Mouse (Mus musculus): Measurements from ENCODE around the gene Acvr1b. TPM values are rescaled to one million over a fixed set of nuclear protein-coding genes. Genes with fewer than 3 reads are reported as not detected.

The Acvr1b gene
- polyA plus RNA-seq, 1 experiment from 2014 or later = 30.4 TPM

DNA sequence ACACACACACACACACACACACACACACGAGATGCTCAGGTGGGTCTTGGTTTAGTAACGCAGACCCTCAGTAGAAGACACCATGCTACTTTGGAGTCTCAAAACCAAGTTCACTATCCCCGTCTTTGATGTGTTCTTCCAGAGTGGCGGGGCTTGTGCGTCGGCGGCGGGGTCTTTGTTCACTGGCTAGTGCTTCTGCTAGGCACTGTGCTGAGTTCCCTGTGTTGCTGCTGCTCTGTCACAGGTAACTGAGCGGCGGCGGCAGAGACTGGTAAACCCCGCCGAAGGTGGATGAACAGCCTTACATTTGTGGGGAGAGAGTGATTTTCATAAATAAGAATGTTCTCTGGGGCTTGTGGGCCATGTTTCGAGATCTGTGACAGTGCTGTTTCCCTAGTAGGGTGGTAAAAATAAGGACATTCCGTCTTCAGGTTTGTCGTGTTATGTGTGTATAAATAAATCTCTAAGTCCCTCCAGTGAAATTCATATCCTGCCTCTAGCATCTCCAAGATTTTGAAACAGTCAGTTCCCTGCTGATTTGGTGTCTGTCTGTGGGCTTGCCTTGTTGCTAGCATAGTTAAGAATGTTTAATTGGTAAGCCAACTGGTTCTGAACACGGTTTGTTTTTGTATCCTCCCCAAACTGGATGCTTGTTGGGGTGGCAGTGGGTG is 1.9 kb downstream of the Acvr1b start:
- WGBS = 16% methylated on average over 17 of the region's 17 CpGs
- ATAC-seq (ENCODE audit: low FRiP score, low TSS enrichment) = no peak
- Histone ChIP-seq H3K27ac (replicated peaks; ENCODE audit: low read depth, low read length) (peak overlapping the region; percentile 87), H3K27me3 (ENCODE audit: control insufficient read depth, insufficient read depth, low read length) (no peaks in the 10 kb centered on the region), H3K36me3 (ENCODE audit: control insufficient read depth, insufficient read depth, low read length) (no peaks in the 10 kb centered on the region), H3K4me2 (ENCODE audit: low read length) (peak overlapping the region; percentile 90), H3K9me3 (ENCODE audit: control insufficient read depth, low read length) (no peaks in the 10 kb centered on the region), H3K4me3 (replicated peaks; ENCODE audit: low read depth, low read length) (peak overlapping the region; percentile 72), H3K9ac (replicated peaks; ENCODE audit: low read length) (peak overlapping the region; percentile 97), H3K4me1 (ENCODE audit: control insufficient read depth, insufficient read depth, low read length) (peaks cover 32% of the 10 kb centered on the region)
- DNase-seq = peak; percentile 76

DNA sequence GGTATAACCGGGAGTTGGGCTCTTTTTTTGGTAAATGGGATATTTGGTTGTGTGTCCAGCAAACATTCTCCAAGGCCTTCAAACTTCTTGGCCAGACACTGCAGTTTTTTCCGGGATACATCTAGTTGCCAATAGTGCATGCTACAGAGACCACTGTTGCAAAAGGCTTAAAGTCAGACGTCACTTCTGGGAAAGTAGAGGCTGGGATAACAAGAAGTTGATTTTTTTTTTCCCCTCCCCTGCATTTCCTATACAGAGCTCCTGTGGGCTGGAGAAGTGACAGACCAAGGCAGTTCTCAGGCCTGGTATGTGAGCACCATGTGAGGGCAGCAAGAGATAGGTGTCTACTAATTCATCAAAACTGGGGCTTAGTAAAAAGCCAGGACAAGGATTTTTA is 2.4 kb downstream of the Acvr1b start:
- Histone ChIP-seq H3K36me3 (ENCODE audit: control insufficient read depth, insufficient read depth, low read length) (no peaks in the 10 kb centered on the region), H3K9me3 (ENCODE audit: control insufficient read depth, low read length) (no peaks in the 10 kb centered on the region), H3K9ac (replicated peaks; ENCODE audit: low read length) (peak overlapping the region; percentile 97; the same call in 1 of the 2 replicates), H3K4me2 (ENCODE audit: low read length) (peak overlapping the region; percentile 90), H3K27me3 (ENCODE audit: control insufficient read depth, insufficient read depth, low read length) (no peaks in the 10 kb centered on the region), H3K4me3 (replicated peaks; ENCODE audit: low read depth, low read length) (peak overlapping the region; percentile 72), H3K4me1 (ENCODE audit: control insufficient read depth, insufficient read depth, low read length) (peaks cover 37% of the 10 kb centered on the region), H3K27ac (replicated peaks; ENCODE audit: low read depth, low read length) (0 out of 2 replicates have a peak overlapping the region, but pooled peaks have one; percentile 87)
- DNase-seq (no peak), ATAC-seq (ENCODE audit: low FRiP score, low TSS enrichment) (no peak)
- 56% methylated on average over 3 of the region's 3 CpGs for WGBS

GRCm38 (mm10) chr15:101176795-101177691 is 3.2 kb downstream of the Acvr1b start:
- ATAC-seq (ENCODE audit: low FRiP score, low TSS enrichment) (no peak), DNase-seq (no peak)
- H3K4me3 ChIP-seq (replicated peaks; ENCODE audit: low read depth, low read length) = no peak overlapping the region; the same call in 1 of the 2 replicates
- 76% methylated on average over 8 of the region's 8 CpGs for WGBS
- no peaks in the 10 kb centered on the region for H3K27me3 ChIP-seq (ENCODE audit: control insufficient read depth, insufficient read depth, low read length)
- no peak overlapping the region; the same call in 1 of the 2 replicates for H3K9ac ChIP-seq (replicated peaks; ENCODE audit: low read length)
- no peaks in the 10 kb centered on the region for H3K9me3 ChIP-seq (ENCODE audit: control insufficient read depth, low read length)
- H3K4me2 ChIP-seq (ENCODE audit: low read length) = peak overlapping the region; percentile 90
- peaks cover 42% of the 10 kb centered on the region for H3K4me1 ChIP-seq (ENCODE audit: control insufficient read depth, insufficient read depth, low read length)
- H3K27ac ChIP-seq (replicated peaks; ENCODE audit: low read depth, low read length) = no peak overlapping the region
- no peaks in the 10 kb centered on the region for H3K36me3 ChIP-seq (ENCODE audit: control insufficient read depth, insufficient read depth, low read length)

DNA sequence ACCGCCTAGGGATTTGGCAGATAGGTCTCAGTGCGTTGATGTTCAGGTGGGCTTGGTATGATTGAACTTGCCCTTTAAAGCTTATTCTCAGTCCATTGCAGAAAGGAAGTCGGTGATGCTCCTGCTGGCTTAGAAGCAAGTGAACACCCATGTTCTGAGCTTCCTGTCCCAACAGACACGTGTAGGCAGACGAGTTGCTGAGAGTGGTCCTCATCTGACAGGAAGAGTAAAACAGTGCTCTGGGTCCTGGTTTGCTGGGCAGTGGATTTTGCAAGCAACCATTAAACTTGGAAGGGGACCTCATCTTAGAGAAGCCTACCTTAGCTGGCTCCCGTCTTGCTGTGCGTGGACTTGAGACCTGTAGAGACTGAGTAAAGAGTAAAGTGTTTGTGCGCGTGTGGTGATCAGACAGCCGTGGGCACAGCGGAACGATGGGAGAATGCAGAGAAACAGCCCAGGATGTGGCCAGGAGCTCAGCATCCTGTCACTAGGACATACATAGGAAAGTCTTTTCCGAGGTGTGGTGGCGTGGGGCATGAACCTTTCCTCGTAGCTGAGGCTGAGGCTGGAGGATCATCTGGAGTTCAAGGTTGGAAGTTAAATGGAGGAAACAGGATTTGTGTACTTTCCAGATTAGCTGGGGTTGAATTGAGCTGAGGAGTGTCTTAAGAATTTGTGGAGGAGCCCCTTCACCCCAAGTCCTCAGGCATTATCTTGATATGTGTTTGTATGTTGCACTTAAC is 6.7 kb downstream of the Acvr1b start:
- no peak for ATAC-seq (ENCODE audit: low FRiP score, low TSS enrichment)
- H3K27me3 ChIP-seq (ENCODE audit: control insufficient read depth, insufficient read depth, low read length) = no peaks in the 10 kb centered on the region
- no peak overlapping the region for H3K4me3 ChIP-seq (replicated peaks; ENCODE audit: low read depth, low read length)
- H3K27ac ChIP-seq (replicated peaks; ENCODE audit: low read depth, low read length) = no peak overlapping the region
- WGBS = 82% methylated on average over 15 of the region's 15 CpGs
- H3K9ac ChIP-seq (replicated peaks; ENCODE audit: low read length) = no peak overlapping the region
- no peak overlapping the region for H3K4me2 ChIP-seq (ENCODE audit: low read length)
- H3K36me3 ChIP-seq (ENCODE audit: control insufficient read depth, insufficient read depth, low read length) = peaks cover 5% of the 10 kb centered on the region; the same call in 1 of the 2 replicates
- no peak for DNase-seq
- H3K9me3 ChIP-seq (ENCODE audit: control insufficient read depth, low read length) = no peaks in the 10 kb centered on the region
- peaks cover 48% of the 10 kb centered on the region for H3K4me1 ChIP-seq (ENCODE audit: control insufficient read depth, insufficient read depth, low read length)

DNA sequence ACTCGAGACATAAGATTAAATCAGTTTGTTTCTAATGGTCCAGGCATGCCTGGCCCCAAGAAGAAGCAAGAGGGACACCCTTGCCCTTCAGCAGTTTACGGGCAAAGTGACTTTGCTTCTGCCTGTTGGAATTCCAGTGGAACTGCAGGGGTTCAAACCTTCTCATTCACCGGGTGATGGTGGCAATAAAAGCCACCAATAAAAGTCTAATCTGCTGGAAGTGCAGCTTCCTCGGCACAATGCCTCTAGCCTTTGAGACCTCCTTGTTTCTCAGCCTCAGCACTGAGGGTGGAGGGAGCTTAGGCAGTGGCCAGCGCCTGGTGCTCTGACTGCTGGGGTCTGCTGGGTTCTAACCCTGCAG is 7.2 kb downstream of the Acvr1b start:
- Histone ChIP-seq H3K9ac (replicated peaks; ENCODE audit: low read length) (no peak overlapping the region), H3K4me1 (ENCODE audit: control insufficient read depth, insufficient read depth, low read length) (peaks cover 43% of the 10 kb centered on the region)
- WGBS = 16% methylated on average over 5 of the region's 5 CpGs

DNA sequence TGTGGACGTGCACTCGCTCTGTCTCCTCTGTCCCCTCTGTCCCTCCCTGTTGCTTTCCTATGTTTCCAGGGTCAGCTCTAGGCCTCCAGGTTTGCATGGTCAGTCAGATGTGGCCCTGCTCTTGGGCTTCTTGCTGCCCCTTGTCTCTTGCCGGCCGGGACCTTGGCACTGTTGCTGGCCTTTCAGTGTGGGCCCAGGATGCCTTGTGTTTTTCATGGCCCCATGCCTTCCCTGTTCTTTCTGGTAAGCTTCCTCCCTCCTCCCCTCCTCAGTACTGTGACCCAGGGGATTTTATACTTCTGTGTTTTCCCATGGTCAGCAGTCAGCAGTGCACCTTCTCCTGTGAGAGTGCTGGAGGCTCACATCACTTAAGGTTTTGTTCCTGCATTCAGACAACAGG is 7.6 kb downstream of the Acvr1b start:
- Histone ChIP-seq H3K36me3 (ENCODE audit: control insufficient read depth, insufficient read depth, low read length) (peaks cover 10% of the 10 kb centered on the region; the same call in 1 of the 2 replicates), H3K4me3 (replicated peaks; ENCODE audit: low read depth, low read length) (no peak overlapping the region), H3K27me3 (ENCODE audit: control insufficient read depth, insufficient read depth, low read length) (no peaks in the 10 kb centered on the region), H3K4me2 (ENCODE audit: low read length) (no peak overlapping the region), H3K4me1 (ENCODE audit: control insufficient read depth, insufficient read depth, low read length) (peaks cover 39% of the 10 kb centered on the region), H3K27ac (replicated peaks; ENCODE audit: low read depth, low read length) (no peak overlapping the region), H3K9me3 (ENCODE audit: control insufficient read depth, low read length) (no peaks in the 10 kb centered on the region), H3K9ac (replicated peaks; ENCODE audit: low read length) (no peak overlapping the region)
- no peak for ATAC-seq (ENCODE audit: low FRiP score, low TSS enrichment)
- DNase-seq = no peak
- 19% methylated on average over 4 of the region's 4 CpGs for WGBS

More for the DNA sequence above, 7.2 kb downstream of the Acvr1b start:
- H3K4me2 ChIP-seq (ENCODE audit: low read length) = no peak overlapping the region
- H3K4me3 ChIP-seq (replicated peaks; ENCODE audit: low read depth, low read length) = no peak overlapping the region
- H3K36me3 ChIP-seq (ENCODE audit: control insufficient read depth, insufficient read depth, low read length) = peaks cover 8% of the 10 kb centered on the region; the same call in 1 of the 2 replicates
- H3K27ac ChIP-seq (replicated peaks; ENCODE audit: low read depth, low read length) = no peak overlapping the region
- H3K27me3 ChIP-seq (ENCODE audit: control insufficient read depth, insufficient read depth, low read length) = no peaks in the 10 kb centered on the region
- no peaks in the 10 kb centered on the region for H3K9me3 ChIP-seq (ENCODE audit: control insufficient read depth, low read length)
- ATAC-seq (ENCODE audit: low FRiP score, low TSS enrichment) = no peak
- DNase-seq = no peak

DNA sequence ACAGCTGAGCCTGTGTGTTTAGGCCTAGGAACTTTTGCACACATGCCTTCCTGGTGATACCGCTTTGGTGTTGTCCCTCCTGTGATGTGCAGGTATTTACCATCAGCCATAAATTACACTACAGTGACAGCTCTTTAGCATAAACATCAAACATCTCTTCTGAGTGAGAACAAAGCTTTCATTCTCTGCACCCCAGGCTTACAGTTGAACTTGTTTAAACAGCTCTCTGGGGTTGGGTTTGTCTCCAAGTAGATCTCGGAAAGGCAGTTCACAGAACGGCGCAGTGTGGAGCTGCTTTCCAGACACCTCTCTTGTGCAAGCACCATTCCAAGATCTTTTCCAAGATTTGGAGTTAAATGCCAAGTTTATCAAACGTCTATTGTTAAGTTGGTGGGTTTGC is 8.8 kb downstream of the Acvr1b start:
- ATAC-seq (ENCODE audit: low FRiP score, low TSS enrichment) (no peak), DNase-seq (no peak)
- no peak overlapping the region for H3K9ac ChIP-seq (replicated peaks; ENCODE audit: low read length)
- WGBS = 69% methylated on average over 5 of the region's 5 CpGs
- no peaks in the 10 kb centered on the region for H3K9me3 ChIP-seq (ENCODE audit: control insufficient read depth, low read length)
- H3K27me3 ChIP-seq (ENCODE audit: control insufficient read depth, insufficient read depth, low read length) = no peaks in the 10 kb centered on the region
- H3K4me2 ChIP-seq (ENCODE audit: low read length) = no peak overlapping the region
- H3K4me1 ChIP-seq (ENCODE audit: control insufficient read depth, insufficient read depth, low read length) = peaks cover 28% of the 10 kb centered on the region; the same call in 1 of the 2 replicates
- no peak overlapping the region for H3K4me3 ChIP-seq (replicated peaks; ENCODE audit: low read depth, low read length)
- no peak overlapping the region for H3K27ac ChIP-seq (replicated peaks; ENCODE audit: low read depth, low read length)
- peaks cover 10% of the 10 kb centered on the region; the same call in 1 of the 2 replicates for H3K36me3 ChIP-seq (ENCODE audit: control insufficient read depth, insufficient read depth, low read length)

GRCm38 (mm10) chr15:101184300-101184699 is 10.4 kb downstream of the Acvr1b start:
- ATAC-seq (ENCODE audit: low FRiP score, low TSS enrichment) (no peak), DNase-seq (no peak)
- Histone ChIP-seq H3K9ac (replicated peaks; ENCODE audit: low read length) (no peak overlapping the region), H3K27ac (replicated peaks; ENCODE audit: low read depth, low read length) (no peak overlapping the region), H3K36me3 (ENCODE audit: control insufficient read depth, insufficient read depth, low read length) (peaks cover 10% of the 10 kb centered on the region; the same call in 1 of the 2 replicates), H3K4me3 (replicated peaks; ENCODE audit: low read depth, low read length) (no peak overlapping the region), H3K4me2 (ENCODE audit: low read length) (no peak overlapping the region), H3K4me1 (ENCODE audit: control insufficient read depth, insufficient read depth, low read length) (peaks cover 16% of the 10 kb centered on the region; the same call in 1 of the 2 replicates), H3K27me3 (ENCODE audit: control insufficient read depth, insufficient read depth, low read length) (no peaks in the 10 kb centered on the region), H3K9me3 (ENCODE audit: control insufficient read depth, low read length) (no peaks in the 10 kb centered on the region)
- 98% methylated on average over 8 of the region's 8 CpGs for WGBS

All from midbrain, embryonic 14.5 days (tissue).